Mouse (Mus musculus) heart, embryonic 16.5 days (tissue): Measurements from ENCODE around the gene Fxn. TPM values are rescaled to one million over a fixed set of nuclear protein-coding genes. Genes with fewer than 3 reads are reported as not detected.

Source experiments
- ATAC-seq: fragments of 200-750 bp; cut with Nextera tagmentation; replicated peaks from 2 replicates; pipeline ENCODE4 v1.8.0; 2017; ENCODE audit warnings: moderate number of reproducible peaks; ENCODE audit not compliant: insufficient read depth, low FRiP score; ENCODE audit errors: extremely low read depth
- H3K27ac ChIP-seq: fragments of 300-500 bp; sonication (generic); 2 replicates; pipeline ENCODE4 v1.5.1; 2014; ENCODE audit warnings: mild to moderate bottlenecking, low read length, control low read depth, moderate library complexity
- H3K27me3 ChIP-seq: fragments of 300-500 bp; sonication (generic); 2 replicates; pipeline ENCODE4 v1.6.1; 2014; ENCODE audit warnings: low read length, mixed read lengths; ENCODE audit not compliant: control insufficient read depth, insufficient read depth
- H3K36me3 ChIP-seq: fragments of 300-500 bp; sonication (generic); 2 replicates; pipeline ENCODE4 v1.6.1; 2014; ENCODE audit not compliant: control insufficient read depth, insufficient read depth
- H3K4me1 ChIP-seq: fragments of 300-500 bp; sonication (generic); 2 replicates; pipeline ENCODE4 v1.6.1; 2014; ENCODE audit warnings: low read length, mixed read lengths; ENCODE audit not compliant: control insufficient read depth, insufficient read depth
- H3K4me2 ChIP-seq: fragments of 300-500 bp; sonication (generic); 2 replicates; pipeline ENCODE4 v1.6.1; 2014; ENCODE audit warnings: low read depth, mild to moderate bottlenecking, control low read depth, low read length
- H3K4me3 ChIP-seq: fragments of 300-500 bp; sonication (generic); 2 replicates; pipeline ENCODE4 v1.5.1; 2014; ENCODE audit warnings: mild to moderate bottlenecking, control low read depth, low read length
- H3K9ac ChIP-seq: fragments of 300-500 bp; sonication (generic); 2 replicates; pipeline ENCODE4 v1.6.1; 2014; ENCODE audit warnings: low read length, control low read depth
- H3K9me3 ChIP-seq: fragments of 300-500 bp; sonication (generic); replicated peaks from 2 replicates; pipeline ENCODE4 v1.6.1; 2016; ENCODE audit warnings: low read length; ENCODE audit not compliant: control insufficient read depth
- WGBS: fragments of 180-500 bp; shearing (Covaris S2); extraction: QIAGEN DNeasy Blood & Tissue Kit; methylation state at CpG from one replicate; pipeline ENCODE4 v1.1.7; 2014; 5-methylcytosine and 5-hydroxymethylcytosine counted together
- polyA plus RNA-seq: library from polyadenylated mRNA; unstranded; fragments of >200 nt; fragmentation: Nextera tagmentation; extraction: Ambion mirVana; gene quantifications from 2 replicates; pipeline ENCODE4 v1.2.1, GENCODE M21; 2015

Gene Fxn
- polyA plus RNA-seq, 1 experiment from 2014 or later, result 67.6 TPM

- H3K27ac ChIP-seq, result peak overlapping the region; percentile 61
- 49% methylated on average over 15 of the region's 15 CpGs for WGBS
- H3K4me3 ChIP-seq, result no peak overlapping the region
- no peak overlapping the region for H3K9ac ChIP-seq
- no peak overlapping the region for H3K4me2 ChIP-seq
- H3K27me3 ChIP-seq, result no peaks in the 10 kb centered on the region
- peaks cover 33% of the 10 kb centered on the region for H3K4me1 ChIP-seq
- H3K9me3 ChIP-seq, result no peaks in the 10 kb centered on the region
- ATAC-seq, result peak; percentile 75; the same call in 1 of the 2 replicates
- H3K36me3 ChIP-seq, result no peaks in the 10 kb centered on the region
These were observed 36.7 kb upstream of the Fxn start for GRCm38 (mm10) chr19:24317038-24317591.

- no peak overlapping the region for H3K4me2 ChIP-seq
- no peak overlapping the region for H3K27ac ChIP-seq
- H3K27me3 ChIP-seq, result no peaks in the 10 kb centered on the region
- no peaks in the 10 kb centered on the region for H3K9me3 ChIP-seq
- ATAC-seq, result no peak
- 66% methylated on average over 9 of the region's 9 CpGs for WGBS
- peaks cover 31% of the 10 kb centered on the region for H3K4me1 ChIP-seq
- no peaks in the 10 kb centered on the region for H3K36me3 ChIP-seq
- no peak overlapping the region for H3K4me3 ChIP-seq
- no peak overlapping the region for H3K9ac ChIP-seq
These were observed 35.8 kb upstream of the Fxn start for GRCm38 (mm10) chr19:24316060-24316725.

- Histone ChIP-seq H3K4me3 (no peak overlapping the region), H3K4me2 (no peak overlapping the region), H3K4me1 (peaks cover 25% of the 10 kb centered on the region), H3K27me3 (no peaks in the 10 kb centered on the region), H3K27ac (no peak overlapping the region), H3K36me3 (no peaks in the 10 kb centered on the region), H3K9ac (no peak overlapping the region), H3K9me3 (no peaks in the 10 kb centered on the region)
- no peak for ATAC-seq
- 92% methylated on average over 4 of the region's 4 CpGs for WGBS
These were observed 34.8 kb upstream of the Fxn start for GRCm38 (mm10) chr19:24315234-24315633.

- Histone ChIP-seq H3K4me1 (peaks cover 25% of the 10 kb centered on the region), H3K36me3 (no peaks in the 10 kb centered on the region), H3K9me3 (no peaks in the 10 kb centered on the region), H3K27ac (no peak overlapping the region), H3K27me3 (no peaks in the 10 kb centered on the region), H3K9ac (no peak overlapping the region), H3K4me2 (no peak overlapping the region), H3K4me3 (no peak overlapping the region)
- WGBS, result 88% methylated on average over 11 of the region's 11 CpGs
- no peak for ATAC-seq
These were observed 34.3 kb upstream of the Fxn start for GRCm38 (mm10) chr19:24314676-24315075.

GRCm38 (mm10) chr19:24312556-24313342 lies 32.3 kb upstream of the Fxn start:
- Histone ChIP-seq H3K4me1 (peaks cover 28% of the 10 kb centered on the region), H3K36me3 (no peaks in the 10 kb centered on the region), H3K4me2 (no peak overlapping the region), H3K4me3 (no peak overlapping the region), H3K9me3 (no peaks in the 10 kb centered on the region), H3K27ac (peak overlapping the region; percentile 56), H3K27me3 (no peaks in the 10 kb centered on the region), H3K9ac (no peak overlapping the region)
- ATAC-seq, result no peak
- 80% methylated on average over 12 of the region's 12 CpGs for WGBS

GRCm38 (mm10) chr19:24312046-24312445 lies 31.6 kb upstream of the Fxn start:
- Histone ChIP-seq H3K9me3 (no peaks in the 10 kb centered on the region), H3K4me2 (no peak overlapping the region), H3K36me3 (no peaks in the 10 kb centered on the region), H3K27me3 (no peaks in the 10 kb centered on the region), H3K4me1 (peaks cover 30% of the 10 kb centered on the region), H3K27ac (peak overlapping the region; percentile 56), H3K4me3 (no peak overlapping the region), H3K9ac (no peak overlapping the region)
- no peak for ATAC-seq
- WGBS, result 37% methylated on average over 5 of the region's 5 CpGs

- Histone ChIP-seq H3K9me3 (0 out of 2 replicates have a peak, but pooled peaks cover 2% of the 10 kb centered on the region), H3K27me3 (no peaks in the 10 kb centered on the region), H3K9ac (peak overlapping the region; percentile 62), H3K36me3 (no peaks in the 10 kb centered on the region), H3K4me2 (peak overlapping the region; percentile 45; the same call in 1 of the 2 replicates), H3K27ac (peak overlapping the region; percentile 98), H3K4me1 (peaks cover 15% of the 10 kb centered on the region), H3K4me3 (no peak overlapping the region)
- WGBS, result 11% methylated on average over 5 of the region's 5 CpGs
- ATAC-seq, result peak; percentile 91
These were observed 27.9 kb upstream of the Fxn start for GRCm38 (mm10) chr19:24308305-24308705.

- peak overlapping the region; percentile 45 for H3K4me2 ChIP-seq
- ATAC-seq, result peak; percentile 58
These were observed 27.1 kb upstream of the Fxn start for GRCm38 (mm10) chr19:24307271-24308221.

More at GRCm38 (mm10) chr19:24307271-24308221, 27.1 kb upstream of the Fxn start:
- Histone ChIP-seq H3K4me1 (peaks cover 15% of the 10 kb centered on the region), H3K4me3 (no peak overlapping the region), H3K27me3 (no peaks in the 10 kb centered on the region), H3K27ac (peak overlapping the region; percentile 98), H3K36me3 (no peaks in the 10 kb centered on the region), H3K9me3 (0 out of 2 replicates have a peak, but pooled peaks cover 2% of the 10 kb centered on the region), H3K9ac (peak overlapping the region; percentile 62)
- 30% methylated on average over 13 of the region's 13 CpGs for WGBS
